Mouse (Mus musculus): ENCODE measurements around the gene Cenpo. TPM values are rescaled to one million over a fixed set of nuclear protein-coding genes. Genes with fewer than 3 reads are reported as not detected.

Cenpo gene
- polyA plus RNA-seq (2012; rRNA removed) = 7.5 and 8.3 TPM in 2 replicates

DNA sequence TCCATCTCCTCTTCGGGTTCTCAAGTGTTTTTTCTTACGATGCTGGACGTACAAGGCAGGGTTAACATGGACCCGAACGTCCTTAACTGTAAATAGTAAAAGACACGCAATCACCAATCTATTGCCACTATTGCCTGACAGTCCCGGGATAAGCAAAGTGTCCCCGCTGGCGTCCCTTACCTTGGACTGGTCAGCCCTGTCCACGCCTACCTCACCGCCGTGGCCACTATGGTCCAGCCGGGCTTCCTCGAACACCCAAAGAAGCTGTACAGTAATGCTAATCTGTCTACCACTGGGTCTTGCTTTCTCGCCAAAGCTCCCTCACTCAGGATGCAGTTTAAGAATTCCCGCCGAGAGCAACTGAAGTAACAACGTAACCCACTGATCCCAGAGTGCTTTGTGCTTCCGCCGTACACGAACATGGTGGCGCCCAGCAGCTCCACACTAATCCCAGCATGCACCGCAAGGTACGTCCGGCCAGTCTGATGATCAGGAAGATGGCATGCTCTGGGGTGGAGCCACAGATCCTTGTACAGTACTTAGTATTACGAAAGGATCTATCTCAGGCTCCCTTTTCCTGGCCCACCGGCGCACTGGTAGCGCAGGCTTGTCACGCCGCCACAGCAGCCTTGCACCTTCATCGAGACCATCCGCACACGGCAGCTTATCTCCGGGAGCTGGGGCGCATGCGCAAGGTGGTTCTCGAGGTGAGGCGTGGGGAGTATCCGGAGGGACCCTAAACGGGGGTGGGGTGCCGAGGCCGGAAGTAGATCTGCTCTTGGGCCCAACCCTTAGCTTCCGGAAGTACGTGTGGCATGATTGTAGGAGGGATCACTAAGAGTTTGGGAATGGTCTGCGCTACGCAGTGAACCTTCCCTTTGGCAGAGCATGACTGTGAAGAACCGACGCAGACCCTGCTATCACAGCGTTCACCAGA, at the start of gene Cenpo, which contains the start of gene Ptrhd1:
Cenpo (minus strand) TSS at position 723 of the 937 bp plus-strand sequence.
Ptrhd1 (plus strand) TSS at position 456 of the 937 bp plus-strand sequence.

Other genes with a start within 250 kb of the Cenpo start
- gene Efr3b, start 195.4 kb downstream of the Cenpo start, polyA plus RNA-seq (2012; rRNA removed) = 1.5 and 4.0 TPM in 2 replicates
- gene Dnajc27, start 151.7 kb downstream of the Cenpo start, polyA plus RNA-seq (2012; rRNA removed) = 2.6 and 2.7 TPM in 2 replicates
- gene Adcy3, start 101.2 kb downstream of the Cenpo start, polyA plus RNA-seq (2012; rRNA removed) = 4.4 and 4.6 TPM in 2 replicates
- 3.3 and 3.7 TPM in 2 replicates for gene Ptrhd1, start 267 bp downstream of the Cenpo start, polyA plus RNA-seq (2012; rRNA removed)
- gene Ncoa1, start 242.9 kb upstream of the Cenpo start, polyA plus RNA-seq (2012; rRNA removed) = 24.9 and 25.6 TPM in 2 replicates

Data from colon, adult 2 months (tissue).